ENCODE assay signal across 5 mouse cellular contexts in genomic region chr6:82677629-82678028, GRCm38 (mm10). TPM values are rescaled to one million over a fixed set of nuclear protein-coding genes. Genes with fewer than 3 reads are reported as not detected.
A peak's percentile ranks its signal among the peaks of the same experiment; 100 is the strongest.
DNase-seq lines count a peak whose midpoint lies in the region; ATAC-seq and TF ChIP-seq lines count a peak whose summit lies in the region.
"Not testable (repeated sequence)": the region's sequence is repeated elsewhere in the genome, so short reads cannot be mapped to it uniquely, and the experiment has no call there.

No protein-coding gene starts in this region.

- not testable (repeated sequence) for TF ChIP-seq POLR2A in testis, adult 2 months (IDR thresholded peaks at IDR 0.05; ENCODE audit: control insufficient read depth, low read depth, low read length)

- WGBS in hindbrain, postnatal 0 days = 79% methylated on average over 3 of the region's 3 CpGs

- H3K36me3 ChIP-seq in hindbrain, postnatal 0 days (ENCODE audit: insufficient read depth, low read length); testis, adult 2 months (ENCODE audit: control insufficient read depth, insufficient read depth, low read length): not testable (repeated sequence)

- H3K4me1 ChIP-seq in hindbrain, postnatal 0 days (ENCODE audit: insufficient read depth, low read length); testis, adult 2 months (ENCODE audit: control insufficient read depth, insufficient read depth, low read length): not testable (repeated sequence)

- DNase-seq in adipocyte (ENCODE audit: low spot score) = peak; percentile 36
- DNase-seq in heart, adult 11 months = peak; percentile 11
- peak; percentile 48 for DNase-seq in hindbrain, postnatal 0 days (ENCODE audit: low spot score)
- not testable (repeated sequence) for DNase-seq in layer of hippocampus, adult 2 months (ENCODE audit: low spot score in 2 of 2)

- H3K9ac ChIP-seq in hindbrain, postnatal 0 days (replicated peaks; ENCODE audit: low read length) = not testable (repeated sequence)

- not testable (repeated sequence) for H3K4me2 ChIP-seq in hindbrain, postnatal 0 days (ENCODE audit: low read depth, low read length)

- not testable (repeated sequence) for H3K27ac ChIP-seq in hindbrain, postnatal 0 days; layer of hippocampus, adult 2 months; testis, adult 2 months (ENCODE audit: control insufficient read depth, insufficient read depth, low read depth, low read length)

- TF ChIP-seq CTCF in hindbrain, postnatal 0 days (IDR thresholded peaks at IDR 0.05; ENCODE audit: low read depth) = peak; percentile 52
- 0 out of 2 replicates have a peak, but pooled peaks have one; percentile 13 for TF ChIP-seq CTCF in layer of hippocampus, adult 2 months (conservative IDR thresholded peaks at IDR 0.05)
- not testable (repeated sequence) for TF ChIP-seq CTCF in testis, adult 2 months (IDR thresholded peaks at IDR 0.05; ENCODE audit: control insufficient read depth, insufficient read depth, insufficient replicate concordance, low read depth, low read length)

- ATAC-seq in hindbrain, postnatal 0 days = not testable (repeated sequence)

- H3K4me3 ChIP-seq in hindbrain, postnatal 0 days (ENCODE audit: low read length); layer of hippocampus, adult 2 months: not testable (repeated sequence)
- peak overlapping the region; percentile 18 for H3K4me3 ChIP-seq in testis, adult 2 months (ENCODE audit: control insufficient read depth, low read depth, low read length)

- not testable (repeated sequence) for H3K9me3 ChIP-seq in hindbrain, postnatal 0 days (ENCODE audit: low read length)

- not testable (repeated sequence) for H3K27me3 ChIP-seq in hindbrain, postnatal 0 days (ENCODE audit: insufficient read depth, low read length); testis, adult 2 months (ENCODE audit: control insufficient read depth, insufficient read depth, low read length)

RNA-seq across cellular contexts. Expression of gene Pole4, which starts 27.5 kb away (rescaled TPM):
- total RNA-seq in hindbrain, postnatal 0 days (2014; rRNA removed) = 55.7 and 68.4 TPM in 2 replicates
- 136 and 142 TPM in 2 replicates for polyA plus RNA-seq in hindbrain, postnatal 0 days (2015; fragmentation: Nextera tagmentation; extraction: Ambion mirVana)
- total RNA-seq in layer of hippocampus, adult 2 months (2021) = 10 to 100 TPM; 36.4 to 36.7 TPM
- polyA plus RNA-seq in testis, adult 2 months (2012; rRNA removed) = 11.6 and 16.4 TPM in 2 replicates
